Mouse (Mus musculus) embryonic fibroblast, embryonic 13.5 days (primary cell): ENCODE measurements around the gene Ndufaf1.

ENCODE experiments used
- CTCF ChIP-seq: IDR thresholded peaks from 2 replicates; pipeline ENCODE4 v1.5.1; 2011; ENCODE audit warnings: mild to moderate bottlenecking, control low read depth, low read length, moderate library complexity, borderline replicate concordance; ENCODE audit not compliant: insufficient read depth
- POLR2A ChIP-seq: IDR thresholded peaks from 2 replicates; pipeline ENCODE4 v1.6.1; 2011; ENCODE audit warnings: low read depth, mild to moderate bottlenecking, control low read depth, low read length, moderate library complexity

- no peak for TF ChIP-seq CTCF
- TF ChIP-seq POLR2A: no peak
These were observed 29.5 kb upstream of the Ndufaf1 start for GRCm38 (mm10) chr2:119692003-119692701.
